Mouse (Mus musculus) kidney, adult 2 months (tissue): Measurements from ENCODE around the gene Lmbrd1.

Experiments
- CTCF ChIP-seq: fragments of 200-500 bp; conservative IDR thresholded peaks from 2 replicates; pipeline ENCODE4 v1.5.1; 2011; ENCODE audit warnings: low read depth, mild to moderate bottlenecking, control low read depth, low read length, moderate library complexity, mixed read lengths; ENCODE audit not compliant: insufficient read depth, insufficient read length
- POLR2A ChIP-seq: fragments of 200-500 bp; IDR thresholded peaks from one replicate; pipeline ENCODE4 v1.6.1; 2011; ENCODE audit warnings: low read depth, low read length, control low read depth

GRCm38 (mm10) chr1:24740903-24741302 is 62.5 kb downstream of the Lmbrd1 start:
- no peak for TF ChIP-seq POLR2A
- TF ChIP-seq CTCF, result no peak
